Mouse (Mus musculus) thymus, adult 18-20 months (tissue): ENCODE data around the gene Rogdi.
A peak's percentile ranks its signal among the peaks of the same experiment; 100 is the strongest.

Experiments used
- DNase-seq, 2 experiments: peaks; one replicate each; pipeline ENCODE4 v3.0.0; 2022; ENCODE audit warnings: mixed read lengths in 2 of 2

Gene Rogdi

DNA sequence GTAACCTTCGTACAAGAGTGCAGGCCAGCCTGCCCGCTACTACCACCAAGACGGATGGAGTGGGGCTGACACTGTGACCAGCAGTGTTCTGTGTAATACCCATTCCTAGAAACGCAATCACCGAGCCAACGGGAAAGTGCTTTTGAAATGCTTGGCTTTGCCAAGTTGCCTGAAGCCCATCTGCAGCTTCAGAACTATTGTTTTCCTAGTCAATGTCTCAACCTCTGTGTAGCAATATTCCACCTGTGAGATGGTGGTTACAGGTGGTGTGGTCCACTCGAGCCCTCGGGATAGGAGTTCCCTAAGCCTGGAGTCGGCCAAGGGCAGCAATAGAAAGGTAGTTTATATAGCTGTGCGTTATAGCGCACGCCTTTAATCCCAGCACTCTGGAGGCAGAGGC, 28.6 kb downstream of the Rogdi start:
- no peak for DNase-seq

DNA sequence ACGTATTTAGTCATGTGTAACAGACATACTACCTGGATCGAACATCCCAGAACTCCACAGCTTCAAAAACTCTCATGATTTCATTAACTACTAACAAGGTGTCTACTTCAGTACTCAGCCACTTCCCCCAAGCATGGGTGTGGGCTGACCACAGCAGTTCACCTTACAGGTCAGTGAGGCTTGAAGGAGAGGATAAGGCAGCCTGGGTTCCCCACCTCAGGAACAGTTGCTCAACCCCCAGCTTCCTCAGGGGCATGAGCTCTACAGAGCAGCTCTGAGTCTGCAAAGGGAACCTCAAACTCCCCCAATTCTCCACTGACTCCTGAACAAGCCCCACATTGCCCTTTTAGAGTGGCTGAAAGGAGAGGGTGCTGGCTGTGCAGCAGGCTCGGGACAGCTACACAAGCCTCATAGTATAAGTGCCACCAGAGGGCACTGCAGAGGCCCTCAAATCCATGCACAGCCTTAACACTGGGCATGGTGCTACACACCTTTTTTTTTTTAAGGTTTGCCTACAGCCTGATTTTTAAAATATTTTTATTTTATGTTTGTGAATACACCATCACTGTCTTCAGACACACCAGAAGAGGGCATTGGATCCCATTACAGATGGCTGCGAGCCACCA, 33.5 kb downstream of the Rogdi start:
- DNase-seq = no peak

DNA sequence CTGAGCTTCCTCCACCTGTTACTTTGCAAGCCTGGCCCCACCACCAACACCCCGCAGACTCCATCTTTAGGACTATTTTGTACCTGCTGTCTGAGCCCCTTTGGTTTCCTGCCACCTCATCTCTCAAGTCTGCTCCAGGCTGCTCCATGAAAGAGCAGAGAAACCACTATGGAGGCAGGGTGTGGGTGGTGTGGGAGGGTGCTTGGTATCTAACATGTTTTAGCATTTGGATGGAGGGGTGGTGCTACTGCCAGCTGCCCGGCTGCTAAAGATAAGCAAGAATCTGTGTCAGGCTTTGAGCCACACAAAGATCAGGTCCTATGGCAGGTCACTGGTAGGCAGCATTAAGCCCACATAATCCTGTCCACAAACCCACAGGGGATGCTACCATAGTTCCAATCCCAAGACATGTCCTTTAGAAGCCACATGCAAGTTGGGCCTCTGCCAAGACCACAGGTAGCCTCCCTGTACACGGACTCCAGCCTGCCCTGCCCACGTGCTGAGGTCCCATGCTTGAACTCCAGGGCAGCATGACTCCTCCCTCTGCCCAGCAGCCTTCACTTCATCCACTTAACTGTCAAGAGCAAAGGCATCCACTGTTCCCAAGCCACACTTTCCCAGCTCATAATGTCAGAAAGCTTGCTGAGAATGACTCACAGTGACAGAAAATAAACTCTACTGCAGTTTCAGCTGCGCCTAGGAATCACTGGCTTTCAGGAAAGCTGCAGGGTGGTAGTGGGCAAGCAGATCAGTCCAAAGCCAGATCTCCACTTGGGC, 34.9 kb downstream of the Rogdi start:
- DNase-seq = no peak

DNA sequence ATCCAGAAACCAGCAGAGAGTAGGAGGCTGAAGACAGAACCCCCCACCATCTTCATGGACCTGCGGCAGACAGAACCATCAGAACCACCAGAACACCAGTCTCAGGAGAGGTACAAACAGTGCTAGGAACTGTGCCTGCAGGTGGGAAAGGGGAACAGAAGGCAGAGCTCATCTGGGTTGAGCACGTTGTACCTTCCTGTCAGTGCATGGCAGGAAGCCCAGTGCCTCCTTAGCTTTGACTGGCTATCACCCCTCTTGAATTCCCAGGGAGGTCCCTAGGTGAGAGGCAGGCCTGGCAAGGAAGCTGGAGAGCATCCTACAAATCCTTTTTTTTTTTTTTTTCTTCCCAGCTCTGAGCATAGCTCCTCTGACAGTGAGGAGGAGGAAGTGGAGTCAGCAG, 37.2 kb downstream of the Rogdi start:
- DNase-seq = no peak

DNA sequence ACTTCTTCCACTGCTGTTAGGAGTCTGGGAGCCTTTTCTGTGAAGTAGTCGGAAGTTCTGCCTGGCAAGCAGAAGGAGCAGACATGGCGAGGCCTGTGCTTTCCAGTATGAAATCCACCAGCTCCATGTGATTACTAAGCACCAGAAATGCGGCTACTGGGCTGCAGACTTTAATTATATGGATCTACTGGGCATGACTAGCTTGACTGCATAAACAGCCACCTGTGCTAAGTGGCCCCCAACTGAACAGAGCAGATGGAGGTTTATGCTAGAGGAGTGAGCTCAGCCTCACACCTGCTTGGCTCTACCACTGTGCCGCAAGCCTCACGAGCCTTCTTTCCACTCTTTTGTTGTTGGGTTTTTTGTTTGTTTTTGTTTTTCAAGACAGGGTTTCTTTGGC, 38.8 kb downstream of the Rogdi start:
- DNase-seq = no peak

DNA sequence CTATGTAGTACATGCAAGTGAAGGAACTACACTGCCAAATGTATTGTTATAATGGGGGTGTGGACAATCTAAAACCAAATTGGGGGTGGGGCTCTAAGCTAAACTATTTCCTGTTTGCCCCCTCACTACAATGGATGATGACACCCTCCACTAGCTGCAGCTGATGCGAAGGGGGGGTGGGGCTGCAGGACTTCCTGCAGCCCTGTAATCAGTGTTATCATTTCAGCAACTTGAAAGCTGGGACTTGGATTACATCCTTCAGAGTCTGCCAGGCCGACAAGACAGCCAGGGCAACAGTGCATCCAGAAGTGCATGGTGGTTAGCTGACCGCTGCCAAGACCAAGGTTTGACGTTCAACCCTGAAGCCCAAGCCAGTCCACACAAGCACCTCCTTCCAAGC, 41.7 kb downstream of the Rogdi start:
- DNase-seq = no peak

DNA sequence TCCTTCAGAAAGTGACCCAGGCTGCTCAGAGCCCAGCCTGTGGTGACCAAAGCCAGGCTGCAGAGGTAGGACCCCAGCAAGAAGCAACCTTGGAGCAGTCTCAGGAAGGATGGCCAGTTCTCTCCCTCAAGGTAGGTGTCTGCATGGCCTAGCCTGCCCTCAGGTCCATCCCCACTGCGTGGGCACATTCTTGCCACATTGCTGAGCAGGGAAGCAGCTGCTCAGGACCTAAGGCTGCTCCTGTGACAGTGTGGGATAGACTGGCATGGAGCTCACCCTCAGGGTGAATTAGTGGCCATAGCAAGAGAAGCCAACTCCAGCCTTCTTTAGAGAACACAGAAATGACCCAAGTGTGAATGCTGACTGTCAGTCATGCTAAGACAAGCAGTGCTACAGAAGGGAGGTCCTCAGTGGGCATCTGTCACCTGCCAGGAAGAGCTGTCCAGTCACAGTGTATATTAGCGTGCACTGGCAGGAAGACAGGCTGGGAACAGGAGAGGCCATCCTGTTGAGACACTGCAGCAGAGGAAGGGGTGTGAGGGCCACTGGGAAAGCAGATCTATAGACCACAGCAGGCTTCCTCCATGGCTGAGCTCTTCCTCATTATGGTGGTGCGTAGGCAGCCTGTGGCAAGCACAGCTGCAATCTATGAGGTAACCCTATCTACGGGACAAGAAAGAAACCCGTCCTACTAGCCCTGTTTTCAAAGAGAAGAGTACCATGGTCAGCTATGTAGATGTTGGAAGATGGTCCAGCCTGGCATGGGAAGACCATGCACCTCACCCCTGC, 44.1 kb downstream of the Rogdi start:
- no peak for DNase-seq

DNA sequence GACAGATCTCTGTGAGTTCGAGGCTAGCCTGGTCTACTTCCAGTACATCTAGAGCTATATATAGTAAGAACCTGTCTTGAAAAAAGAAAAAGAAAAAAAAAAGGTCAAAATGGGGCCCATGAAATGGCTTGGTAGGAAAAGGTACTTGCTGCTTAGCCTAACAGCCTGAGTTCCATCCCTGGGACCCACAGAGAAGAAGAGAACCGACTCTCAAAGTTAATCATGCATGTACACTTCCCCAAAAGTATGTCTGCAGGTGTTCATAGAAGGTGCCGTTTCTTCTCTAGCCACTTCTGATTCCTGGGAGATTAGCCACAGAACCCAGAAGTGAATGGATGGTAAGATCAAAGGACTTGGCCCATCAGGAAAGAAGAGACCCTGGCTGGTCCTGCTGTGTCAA, 44.9 kb downstream of the Rogdi start:
- no peak for DNase-seq

DNA sequence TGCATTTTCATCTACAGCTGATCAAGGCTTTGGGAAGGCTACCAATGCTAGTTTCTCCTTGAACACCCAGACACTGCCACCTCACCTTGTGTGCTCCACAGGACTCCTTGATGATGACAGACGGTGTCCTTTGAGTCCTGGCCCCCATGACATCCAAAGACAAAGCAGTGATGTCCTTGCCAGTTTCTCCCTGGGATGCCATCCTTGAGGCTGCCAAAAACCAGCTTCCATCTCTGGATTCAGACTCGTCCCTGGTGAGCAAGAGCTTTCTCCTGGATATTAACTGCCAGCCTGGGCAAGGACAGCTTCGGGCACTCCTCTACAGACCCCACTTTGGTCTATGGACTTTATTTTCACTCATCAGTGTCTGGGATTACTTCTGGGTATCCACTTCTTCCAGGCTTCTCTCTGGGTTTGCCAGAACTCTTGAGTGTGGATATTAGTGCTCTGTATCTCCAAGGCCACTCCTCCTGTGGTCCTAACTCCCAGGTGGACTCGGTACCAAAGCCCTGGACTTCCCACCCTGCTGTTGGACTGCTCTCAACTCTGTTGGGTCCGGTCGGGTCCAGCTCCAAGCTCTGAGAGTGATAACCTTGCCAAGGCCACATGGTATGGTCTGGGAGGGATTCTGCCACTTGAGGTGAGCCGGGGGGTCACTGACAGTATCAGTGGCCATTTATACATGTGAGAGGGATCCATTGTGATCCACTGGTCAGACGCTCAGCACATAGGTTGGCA, 47.8 kb downstream of the Rogdi start:
- DNase-seq = no peak

DNA sequence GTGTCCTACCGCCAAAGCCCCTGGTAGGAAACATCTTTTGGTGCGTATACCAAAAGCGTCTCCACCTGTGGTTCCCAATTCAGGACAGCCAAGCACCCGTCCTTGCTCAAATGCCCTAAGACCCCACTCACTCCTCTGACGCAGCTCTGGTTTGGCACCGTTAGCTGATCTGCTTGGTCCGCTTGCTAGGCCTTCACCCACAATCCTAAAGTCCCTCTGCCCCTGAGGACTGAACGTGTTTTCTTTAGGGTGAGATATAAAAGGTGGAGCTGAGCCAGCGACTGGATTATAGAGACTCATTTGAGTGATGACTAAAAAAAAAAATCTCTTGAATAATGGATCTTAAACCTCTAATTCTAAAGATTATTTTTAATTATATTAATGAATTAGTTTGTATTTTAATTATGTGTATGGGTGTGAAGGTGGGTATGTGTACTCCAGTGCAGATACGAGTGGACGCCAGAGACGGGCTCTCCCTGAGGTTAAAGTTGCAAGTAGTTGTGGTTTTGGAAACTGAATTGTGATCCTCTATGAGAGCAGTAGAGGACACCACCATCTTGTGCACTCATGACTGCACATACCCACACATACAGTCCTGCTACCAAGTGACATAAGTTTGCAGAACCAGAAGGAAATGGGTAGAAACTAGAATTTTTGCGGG, 48.5 kb downstream of the Rogdi start:
- DNase-seq = no peak

DNA sequence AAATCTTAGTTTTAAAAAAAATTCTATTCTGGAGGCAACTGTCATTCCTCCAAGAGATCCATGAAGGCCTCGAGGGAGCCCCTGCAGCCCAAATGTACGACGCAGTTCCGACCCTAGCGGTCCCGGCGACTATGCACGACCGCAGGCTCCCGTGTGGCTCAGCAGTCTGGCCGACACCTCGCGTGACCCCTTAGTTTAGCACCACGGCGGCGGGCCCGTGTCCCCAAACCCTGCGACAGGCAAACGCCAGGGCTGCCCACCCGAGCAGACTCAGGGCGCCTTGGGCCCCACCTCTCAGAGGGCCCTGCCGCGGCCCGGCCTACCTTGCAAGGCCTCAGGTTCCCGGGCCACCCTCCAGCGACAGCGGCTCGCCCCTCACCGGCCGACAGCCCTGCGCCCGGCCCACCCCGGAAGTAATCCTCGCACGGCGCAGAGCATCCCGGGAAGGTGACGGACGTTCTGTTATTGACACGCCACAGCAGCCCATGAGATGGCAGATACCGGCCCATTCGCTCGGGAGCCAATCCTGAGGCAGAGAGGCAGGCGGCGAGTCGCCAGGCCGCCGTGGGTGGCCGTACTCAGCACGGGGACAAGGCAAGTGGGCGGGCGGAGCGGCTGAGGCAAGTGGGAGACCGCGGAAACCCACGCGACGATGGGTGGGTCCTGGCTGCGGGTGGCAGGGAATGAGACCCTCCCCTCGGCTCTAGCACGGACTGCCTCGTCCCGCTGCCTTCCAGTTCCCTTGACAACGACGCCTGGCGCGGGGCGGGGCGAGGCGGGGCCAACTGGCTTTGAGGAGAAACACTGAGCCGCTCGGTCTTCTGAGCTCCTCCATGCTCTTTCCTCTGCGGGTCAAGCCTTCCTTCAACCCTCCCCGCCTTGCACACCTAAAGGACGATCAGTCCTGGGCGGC, 49.3 kb downstream of the Rogdi start, which contains the start of gene Anks3:
Anks3 (minus strand) TSS at position 409 of the 913 bp plus-strand sequence.
- DNase-seq = peak; percentile 91 to 93

DNA sequence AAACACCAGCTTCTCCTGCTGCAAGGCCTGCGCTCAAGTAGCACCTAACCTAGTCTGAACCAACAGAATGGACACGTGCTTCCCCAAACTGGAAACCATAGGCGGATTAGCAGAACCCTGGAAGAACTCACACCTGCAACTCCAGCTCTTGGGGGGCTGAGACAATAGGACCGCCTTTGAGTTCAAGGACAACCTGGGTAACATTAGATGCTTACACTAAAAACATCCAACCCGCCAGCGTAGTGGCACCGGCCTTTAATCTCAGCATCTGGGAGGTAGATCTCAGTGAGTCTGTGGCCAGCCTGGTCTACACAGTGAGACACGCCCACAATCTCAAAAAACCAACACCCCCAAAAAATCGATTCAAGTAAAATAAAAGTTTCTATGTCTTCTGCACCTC, 50.0 kb downstream of the Rogdi start:
- DNase-seq = no peak

DNA sequence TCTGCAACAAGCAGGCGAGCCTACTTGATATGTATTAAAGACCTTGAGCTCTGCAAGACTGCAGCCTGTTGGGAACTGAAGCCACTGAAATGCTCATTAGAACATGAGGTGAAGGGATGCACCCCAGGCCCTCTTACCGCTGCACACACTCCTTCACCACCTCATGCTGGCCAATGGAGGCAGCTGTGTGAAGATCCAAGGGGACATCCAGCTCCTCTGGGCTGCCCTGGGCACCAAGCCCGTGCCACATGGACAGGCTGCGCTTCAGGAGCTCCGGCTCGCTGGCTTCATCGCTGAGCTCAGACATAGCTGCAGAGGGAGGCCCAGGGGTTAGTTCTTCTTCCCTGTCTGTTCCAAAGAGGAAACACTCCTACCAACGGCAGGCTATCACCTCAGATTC, 53.1 kb downstream of the Rogdi start:
- DNase-seq = no peak
